Mouse (Mus musculus) embryo, embryonic 10 days (tissue): ENCODE results near the gene Rgl3.

Experiments
- DNase-seq: peaks from one replicate; pipeline ENCODE4 v3.0.0-alpha.2; 2015; ENCODE audit warnings: low spot score

Rgl3 gene

DNA sequence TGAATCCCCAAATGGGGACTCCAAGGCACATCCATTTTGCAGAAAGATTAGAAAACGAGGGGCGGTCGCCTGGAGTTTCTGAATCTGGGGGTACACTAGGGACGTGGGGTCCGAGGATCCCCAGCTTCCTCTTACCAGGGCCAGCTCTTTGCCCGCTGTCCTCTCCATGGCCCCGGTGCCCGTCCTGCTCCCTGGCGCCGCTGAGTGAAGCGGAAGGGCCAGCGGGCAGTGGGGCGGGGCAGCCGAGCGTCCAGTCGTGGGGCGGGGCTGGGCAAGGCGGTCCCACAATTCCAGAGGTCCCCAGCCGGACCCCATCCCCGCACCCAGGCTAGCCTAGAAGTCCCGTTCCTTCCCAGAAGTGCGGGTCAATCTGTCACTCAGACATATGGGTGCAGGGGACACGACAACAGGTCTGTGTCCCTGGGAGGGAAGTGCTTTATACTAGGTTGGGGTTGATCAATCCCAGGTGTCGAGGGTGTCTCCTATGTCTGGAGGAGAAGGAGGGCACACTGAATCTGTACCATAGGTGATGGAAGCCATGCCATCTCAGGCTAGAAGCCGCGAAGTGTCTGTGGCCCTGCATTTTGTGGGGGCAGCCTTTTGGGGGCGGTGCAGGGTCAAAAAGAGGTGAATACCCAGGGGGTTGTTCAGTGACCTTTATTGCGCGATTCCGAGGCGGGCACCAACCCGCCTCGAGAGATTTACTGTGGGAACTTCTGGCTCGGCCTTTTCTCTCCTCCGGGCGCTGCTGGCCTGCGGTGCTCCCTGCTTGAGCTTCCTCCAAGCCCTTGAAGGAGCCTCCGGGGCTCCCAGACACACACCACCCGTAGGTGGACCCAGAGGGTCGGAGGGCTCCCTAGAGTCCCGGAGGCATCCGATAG lies at the start of gene Rgl3:
TSS of gene Rgl3 (minus strand) at position 217 of the 881 bp plus-strand sequence.
- peak; percentile 61 for DNase-seq

- DNase-seq: no peak
Measured at GRCm38 (mm10) chr9:22037826-22038225, 48.6 kb upstream of the Rgl3 start.

DNA sequence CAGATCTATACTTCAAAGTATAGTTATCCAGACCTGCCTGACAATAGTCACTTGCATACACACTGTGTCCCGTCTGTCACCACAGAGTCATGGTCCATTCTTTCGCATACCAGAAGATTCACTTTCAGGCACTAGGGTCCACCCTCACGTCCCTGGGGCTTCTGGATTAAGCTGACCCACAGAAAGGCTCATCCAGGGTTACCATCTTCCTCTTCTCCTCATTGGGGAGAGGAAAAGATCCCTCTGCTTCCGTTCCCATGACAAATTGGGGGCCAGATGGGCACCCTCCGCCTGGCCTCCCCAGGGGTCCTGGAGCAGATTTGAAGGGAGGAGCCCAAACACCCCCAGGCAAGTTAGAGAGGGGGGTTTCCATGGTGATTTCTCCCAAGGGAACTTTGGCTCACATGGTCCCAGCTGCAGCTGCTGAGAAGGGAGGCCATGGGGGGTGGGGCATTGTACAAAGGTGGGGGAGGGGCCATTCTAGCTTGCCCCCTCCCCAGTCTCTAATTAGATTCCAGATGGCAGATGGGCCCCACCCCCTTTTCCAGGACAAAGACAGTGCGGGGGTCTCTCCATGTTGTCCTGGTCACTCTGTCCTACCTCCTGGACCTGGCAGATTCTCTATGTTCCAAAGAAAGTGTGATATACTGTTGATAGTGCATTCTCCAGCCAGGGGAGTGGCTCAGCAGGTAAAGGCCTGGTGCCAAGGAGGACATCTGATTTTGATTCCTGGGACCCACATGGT lies 46.2 kb upstream of the Rgl3 start:
- DNase-seq: no peak

GRCm38 (mm10) chr9:22030386-22030785 lies 41.1 kb upstream of the Rgl3 start:
- DNase-seq: no peak

DNA sequence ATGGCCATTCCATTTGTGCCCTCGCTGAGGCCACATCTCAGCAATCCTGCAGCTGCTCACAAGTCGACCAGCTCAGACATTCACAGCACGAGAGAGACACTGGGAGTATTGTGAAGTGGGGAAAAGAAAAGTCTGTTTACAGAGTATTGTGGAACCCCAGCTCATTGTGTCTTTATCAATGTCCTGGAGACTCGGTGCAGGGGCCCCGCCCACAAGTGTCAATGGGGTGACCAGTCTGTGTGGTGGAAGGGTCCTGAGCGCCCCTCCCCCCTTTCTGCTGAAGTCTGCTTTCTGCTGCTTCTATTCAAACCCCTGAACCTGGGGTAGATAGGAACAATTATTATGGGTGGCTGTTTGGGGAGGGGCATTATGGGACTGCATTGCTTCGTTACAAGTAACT lies 39.2 kb upstream of the Rgl3 start:
- peak; percentile 64 for DNase-seq

DNA sequence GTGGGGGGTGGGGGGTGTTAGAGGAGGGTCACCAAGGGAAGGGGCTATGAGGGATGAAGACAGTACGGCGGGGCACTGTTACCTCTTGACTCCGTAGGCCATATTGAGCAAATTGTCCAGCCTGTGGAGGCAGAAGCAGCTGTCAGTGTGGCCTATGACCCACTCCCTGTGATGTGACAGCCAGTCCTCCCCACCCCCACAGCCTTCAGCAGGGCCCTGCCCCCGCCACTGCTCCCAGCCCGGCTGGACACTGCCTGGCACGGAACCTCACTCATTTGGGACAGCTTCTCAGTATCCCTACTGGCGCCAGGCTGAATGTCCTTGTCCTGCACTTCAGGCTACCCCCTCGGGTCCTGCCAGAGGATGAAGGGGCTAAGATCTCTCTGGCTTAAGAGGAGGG lies 35.3 kb upstream of the Rgl3 start:
- DNase-seq: peak; percentile 57

- DNase-seq: no peak
Measured at GRCm38 (mm10) chr9:22017208-22017825, 28.1 kb upstream of the Rgl3 start.

- no peak for DNase-seq
Measured at GRCm38 (mm10) chr9:22016245-22016644, 27.0 kb upstream of the Rgl3 start.

DNA sequence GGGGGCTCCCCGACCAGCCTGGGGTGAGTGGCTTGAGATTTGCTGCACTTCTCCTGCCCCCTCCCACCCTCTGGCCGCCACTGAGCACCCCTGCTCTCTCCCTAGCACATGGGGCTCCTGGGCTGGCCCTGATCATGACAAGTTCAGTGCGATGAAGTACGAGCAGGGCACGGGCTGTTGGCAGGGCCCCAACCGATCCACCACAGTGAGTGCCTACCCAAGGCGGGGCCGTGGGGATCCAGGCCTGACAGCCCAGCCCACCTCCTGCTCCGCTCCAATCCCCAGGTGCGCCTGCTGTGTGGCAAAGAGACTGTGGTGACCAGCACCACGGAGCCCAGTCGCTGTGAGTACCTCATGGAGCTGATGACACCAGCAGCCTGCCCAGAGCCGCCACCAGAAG lies 23.5 kb upstream of the Rgl3 start:
- no peak for DNase-seq

DNA sequence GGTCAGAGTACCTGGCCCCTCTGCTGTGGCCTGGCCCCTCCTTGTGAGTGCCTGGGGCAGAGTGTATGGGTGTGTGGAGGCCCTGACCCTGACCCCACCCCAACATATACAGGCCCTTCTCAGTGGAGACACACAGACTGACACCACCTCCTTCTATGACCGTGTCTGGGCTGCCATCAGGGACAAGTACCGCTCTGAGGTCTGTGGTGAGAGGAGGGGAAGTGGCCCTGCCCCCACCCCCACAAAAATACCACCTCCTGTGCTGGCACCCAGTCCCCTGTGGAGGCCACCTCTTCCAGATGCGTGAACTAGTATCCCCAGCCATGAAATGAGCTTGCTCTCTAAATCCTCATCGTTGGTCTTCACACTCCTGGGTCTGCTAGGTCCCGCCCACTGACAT lies 21.8 kb upstream of the Rgl3 start:
- no peak for DNase-seq

- DNase-seq: no peak
Measured at GRCm38 (mm10) chr9:22004546-22004945, 15.3 kb upstream of the Rgl3 start.

- peak; percentile 64 for DNase-seq
Measured at GRCm38 (mm10) chr9:22003163-22003554, 13.9 kb upstream of the Rgl3 start.

GRCm38 (mm10) chr9:22002194-22003162 lies 13.2 kb upstream of the Rgl3 start, which contains the start of the genes Ccdc151 and Prkcsh:
Ccdc151 (minus strand) TSS chr9:22002634.
Prkcsh (plus strand) TSS chr9:22002806.
- peak; percentile 100 for DNase-seq

GRCm38 (mm10) chr9:22001633-22002032 lies 12.4 kb upstream of the Rgl3 start:
- no peak for DNase-seq

DNA sequence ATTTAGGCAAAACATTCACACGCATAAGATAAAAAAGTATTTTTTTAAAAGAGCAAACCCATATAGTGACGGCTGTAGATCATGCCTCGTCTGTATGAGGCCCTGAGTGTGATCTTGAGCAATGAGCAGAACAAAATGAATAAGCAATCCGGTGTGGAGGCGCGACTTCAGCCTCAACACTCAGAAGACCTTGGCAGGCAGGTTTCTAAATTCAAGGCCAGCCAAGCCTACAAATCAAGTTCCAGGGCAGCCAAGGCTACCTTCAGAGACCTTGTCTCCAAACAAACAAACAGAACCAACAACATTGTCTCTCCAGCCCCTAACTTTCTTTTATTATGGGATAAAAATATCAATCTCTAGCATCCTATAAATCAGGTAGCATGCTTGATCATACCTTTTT lies 11.1 kb upstream of the Rgl3 start:
- DNase-seq: no peak

DNA sequence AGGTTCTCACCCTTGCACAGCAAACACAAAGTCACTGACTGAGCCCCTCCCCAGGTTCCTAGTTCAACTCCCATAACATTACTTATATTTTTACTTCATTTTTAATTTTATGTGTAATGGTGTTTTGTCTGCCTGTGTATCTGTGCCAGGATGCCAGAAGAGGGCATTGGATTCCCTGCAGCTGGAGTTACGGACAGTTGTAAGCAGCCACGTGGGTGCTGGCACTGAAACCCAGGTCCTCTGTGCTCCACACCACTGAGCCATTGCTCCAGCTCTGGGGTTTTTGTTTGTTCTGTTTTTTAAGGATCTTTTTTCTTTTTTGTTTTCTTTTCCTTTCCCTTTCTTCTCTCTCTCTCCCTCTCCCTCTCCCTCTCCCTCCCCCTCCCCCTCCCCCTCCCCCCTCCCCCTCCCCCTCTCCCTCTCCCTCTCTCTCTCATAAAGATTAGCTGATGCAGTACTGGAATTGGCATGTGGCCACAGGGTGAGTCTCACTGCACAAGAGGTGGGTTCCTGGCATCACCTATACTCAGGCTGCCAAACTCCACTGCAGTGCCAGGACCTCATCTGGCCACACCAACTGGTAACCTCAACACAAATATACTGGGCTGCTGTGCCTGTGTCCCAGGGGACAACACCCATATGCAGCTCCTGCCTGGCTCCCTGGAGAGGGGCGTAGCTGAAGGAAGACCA lies 7.1 kb upstream of the Rgl3 start:
- no peak for DNase-seq

DNA sequence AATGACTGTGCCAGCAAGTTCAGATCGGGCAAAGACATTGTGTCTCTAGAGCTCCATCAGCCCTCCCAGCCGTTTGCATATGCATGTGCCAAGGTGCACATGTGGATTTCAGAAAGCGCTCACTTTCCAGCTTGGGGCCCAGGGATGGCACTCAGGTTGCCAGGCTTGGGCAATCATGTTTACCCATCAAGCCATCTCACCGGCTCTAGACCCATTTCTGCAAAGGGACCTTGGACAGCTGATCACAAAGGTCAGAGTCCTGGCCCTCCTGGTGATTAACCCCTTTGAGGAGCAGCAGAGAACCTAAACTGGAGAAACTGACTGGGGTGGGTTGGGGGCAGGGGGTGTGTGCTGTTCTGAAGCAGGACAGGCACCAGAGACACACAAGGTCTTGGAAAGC lies 3.0 kb upstream of the Rgl3 start:
- no peak for DNase-seq

DNA sequence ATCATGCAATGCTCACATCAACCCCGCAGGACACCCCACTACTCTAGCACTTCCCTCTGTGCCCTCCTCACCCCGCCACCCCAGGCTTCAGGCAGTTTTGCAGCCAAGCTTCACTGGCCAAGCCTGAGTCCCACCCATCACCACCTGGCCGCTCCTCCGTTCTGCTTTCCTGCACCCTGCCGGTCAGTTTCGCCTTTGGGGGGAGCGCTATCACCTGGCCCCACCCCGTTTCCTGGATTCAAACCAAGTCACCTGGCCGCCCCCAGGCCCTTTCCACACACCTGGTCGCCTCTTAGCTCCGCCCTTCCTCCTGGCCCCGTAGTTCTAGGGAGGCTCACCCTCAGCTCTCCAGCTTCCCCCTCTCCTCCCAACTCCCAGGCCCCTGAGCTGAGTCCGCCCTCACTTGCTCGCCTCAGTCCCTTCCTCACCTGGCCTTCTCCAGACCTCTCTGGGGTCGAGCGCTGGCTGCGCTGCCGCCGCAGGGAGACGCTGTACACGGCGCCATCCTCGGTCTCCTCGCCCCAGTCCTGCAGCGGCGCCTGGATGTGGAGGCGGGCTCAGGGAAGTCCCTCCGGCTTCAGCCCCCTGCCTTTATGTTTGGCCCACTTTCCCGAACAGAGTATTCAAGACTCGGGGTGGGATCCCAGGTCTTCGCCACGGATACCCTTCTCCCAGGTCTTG lies 685 bp downstream of the Rgl3 start:
- peak; percentile 47 for DNase-seq

DNA sequence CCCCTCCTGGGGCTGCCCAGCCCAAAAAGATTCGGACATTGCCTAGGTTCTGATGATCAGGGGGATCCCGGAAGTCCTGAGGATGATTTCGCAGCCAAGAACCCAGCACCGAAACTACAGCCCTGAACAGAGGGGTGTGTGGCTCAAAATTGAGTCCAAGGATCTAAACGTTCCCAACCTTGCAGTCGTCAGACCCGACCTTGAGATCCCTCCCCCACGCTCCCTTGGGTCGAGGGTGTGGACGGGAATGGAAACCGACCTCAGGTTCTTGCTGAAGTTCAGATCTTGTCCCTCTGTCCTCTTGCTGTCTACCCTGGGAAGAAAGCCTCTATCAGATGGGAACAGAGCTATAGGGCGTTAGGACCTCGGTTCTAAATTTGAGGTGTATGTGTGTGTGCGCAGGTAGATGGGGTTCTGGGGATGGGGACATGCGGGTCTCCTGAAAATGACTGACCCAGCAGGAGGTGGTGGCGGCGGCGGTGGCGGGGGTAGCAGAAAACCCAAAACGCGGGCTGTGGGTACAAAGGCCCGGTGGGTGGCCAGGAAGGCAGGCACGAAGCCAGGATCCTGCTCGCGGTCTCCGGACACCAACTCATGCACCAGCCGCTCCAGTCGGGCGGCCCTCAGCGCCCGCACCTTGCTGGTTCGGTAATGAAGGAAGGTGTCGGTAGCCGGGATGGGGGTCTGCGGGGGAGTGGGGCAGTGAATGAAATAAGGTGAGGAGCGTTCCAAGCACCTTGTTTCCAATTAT lies 1.5 kb downstream of the Rgl3 start:
- no peak for DNase-seq

GRCm38 (mm10) chr9:21983911-21984310 lies 5.3 kb downstream of the Rgl3 start:
- DNase-seq: no peak
